Mouse (Mus musculus) heart, embryonic 16.5 days (tissue): ENCODE data around the gene Hs3st2. TPM values are rescaled to one million over a fixed set of nuclear protein-coding genes. Genes with fewer than 3 reads are reported as not detected.

ENCODE experiments used
- ATAC-seq: fragments of 200-750 bp; cut with Nextera tagmentation; replicated peaks from 2 replicates; pipeline ENCODE4 v1.8.0; 2017; ENCODE audit warnings: moderate number of reproducible peaks; ENCODE audit not compliant: insufficient read depth, low FRiP score; ENCODE audit errors: extremely low read depth
- H3K27ac ChIP-seq: fragments of 300-500 bp; sonication (generic); 2 replicates; pipeline ENCODE4 v1.5.1; 2014; ENCODE audit warnings: mild to moderate bottlenecking, low read length, control low read depth, moderate library complexity
- H3K27me3 ChIP-seq: fragments of 300-500 bp; sonication (generic); 2 replicates; pipeline ENCODE4 v1.6.1; 2014; ENCODE audit warnings: low read length, mixed read lengths; ENCODE audit not compliant: control insufficient read depth, insufficient read depth
- H3K36me3 ChIP-seq: fragments of 300-500 bp; sonication (generic); 2 replicates; pipeline ENCODE4 v1.6.1; 2014; ENCODE audit not compliant: control insufficient read depth, insufficient read depth
- H3K4me1 ChIP-seq: fragments of 300-500 bp; sonication (generic); 2 replicates; pipeline ENCODE4 v1.6.1; 2014; ENCODE audit warnings: low read length, mixed read lengths; ENCODE audit not compliant: control insufficient read depth, insufficient read depth
- H3K4me2 ChIP-seq: fragments of 300-500 bp; sonication (generic); 2 replicates; pipeline ENCODE4 v1.6.1; 2014; ENCODE audit warnings: low read depth, mild to moderate bottlenecking, control low read depth, low read length
- H3K4me3 ChIP-seq: fragments of 300-500 bp; sonication (generic); 2 replicates; pipeline ENCODE4 v1.5.1; 2014; ENCODE audit warnings: mild to moderate bottlenecking, control low read depth, low read length
- H3K9ac ChIP-seq: fragments of 300-500 bp; sonication (generic); 2 replicates; pipeline ENCODE4 v1.6.1; 2014; ENCODE audit warnings: low read length, control low read depth
- H3K9me3 ChIP-seq: fragments of 300-500 bp; sonication (generic); replicated peaks from 2 replicates; pipeline ENCODE4 v1.6.1; 2016; ENCODE audit warnings: low read length; ENCODE audit not compliant: control insufficient read depth
- WGBS: fragments of 180-500 bp; shearing (Covaris S2); extraction: QIAGEN DNeasy Blood & Tissue Kit; methylation state at CpG from one replicate; pipeline ENCODE4 v1.1.7; 2014; 5-methylcytosine and 5-hydroxymethylcytosine counted together
- polyA plus RNA-seq: library from polyadenylated mRNA; unstranded; fragments of >200 nt; fragmentation: Nextera tagmentation; extraction: Ambion mirVana; gene quantifications from 2 replicates; pipeline ENCODE4 v1.2.1, GENCODE M21; 2015

The Hs3st2 gene
- polyA plus RNA-seq, 1 experiment from 2014 or later, result 0.12 TPM

DNA sequence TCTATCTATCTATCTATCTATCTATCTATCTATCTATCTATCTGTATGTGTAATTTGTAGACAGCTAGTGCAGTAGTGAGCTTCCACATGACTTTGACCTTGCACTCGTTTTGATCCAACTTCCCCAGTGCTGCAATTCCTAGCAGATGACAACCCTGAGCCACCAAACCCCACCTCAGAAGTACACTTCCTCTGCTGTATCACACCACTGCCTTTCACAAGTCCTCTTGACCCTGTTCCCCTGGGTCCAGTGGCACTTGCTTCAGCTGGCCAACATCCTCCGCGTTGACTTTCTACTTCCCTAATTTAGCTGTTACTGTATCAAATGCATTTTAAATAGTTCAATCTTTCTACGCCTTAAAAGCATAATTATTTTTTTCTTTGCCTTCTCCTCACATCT, 54.6 kb downstream of the Hs3st2 start:
- ATAC-seq, result no peak
- H3K9me3 ChIP-seq, result no peaks in the 10 kb centered on the region
- no peak overlapping the region for H3K27ac ChIP-seq
- H3K27me3 ChIP-seq, result no peaks in the 10 kb centered on the region
- H3K4me1 ChIP-seq, result no peaks in the 10 kb centered on the region
- no peak overlapping the region for H3K4me2 ChIP-seq
- H3K36me3 ChIP-seq, result no peaks in the 10 kb centered on the region
- 64% methylated on average over 4 of the region's 4 CpGs for WGBS
- H3K9ac ChIP-seq, result no peak overlapping the region
- H3K4me3 ChIP-seq, result no peak overlapping the region

- no peak overlapping the region for H3K27ac ChIP-seq
- ATAC-seq, result no peak
- 58% methylated on average over 13 of the region's 13 CpGs for WGBS
- H3K4me2 ChIP-seq, result no peak overlapping the region
- H3K4me3 ChIP-seq, result no peak overlapping the region
- no peaks in the 10 kb centered on the region for H3K27me3 ChIP-seq
- no peaks in the 10 kb centered on the region for H3K4me1 ChIP-seq
- no peaks in the 10 kb centered on the region for H3K9me3 ChIP-seq
- H3K9ac ChIP-seq, result no peak overlapping the region
- H3K36me3 ChIP-seq, result no peaks in the 10 kb centered on the region
Measured at GRCm38 (mm10) chr7:121450951-121451843, 59.5 kb downstream of the Hs3st2 start.

- H3K4me3 ChIP-seq, result no peak overlapping the region
- no peaks in the 10 kb centered on the region for H3K36me3 ChIP-seq
- H3K27me3 ChIP-seq, result no peaks in the 10 kb centered on the region
- 94% methylated on average over 1 of the region's 1 CpGs for WGBS
- no peak overlapping the region for H3K9ac ChIP-seq
- no peak overlapping the region for H3K4me2 ChIP-seq
- ATAC-seq, result no peak
- H3K4me1 ChIP-seq, result no peaks in the 10 kb centered on the region
- no peaks in the 10 kb centered on the region for H3K9me3 ChIP-seq
- H3K27ac ChIP-seq, result no peak overlapping the region
Measured at GRCm38 (mm10) chr7:121456716-121457115, 65.1 kb downstream of the Hs3st2 start.

DNA sequence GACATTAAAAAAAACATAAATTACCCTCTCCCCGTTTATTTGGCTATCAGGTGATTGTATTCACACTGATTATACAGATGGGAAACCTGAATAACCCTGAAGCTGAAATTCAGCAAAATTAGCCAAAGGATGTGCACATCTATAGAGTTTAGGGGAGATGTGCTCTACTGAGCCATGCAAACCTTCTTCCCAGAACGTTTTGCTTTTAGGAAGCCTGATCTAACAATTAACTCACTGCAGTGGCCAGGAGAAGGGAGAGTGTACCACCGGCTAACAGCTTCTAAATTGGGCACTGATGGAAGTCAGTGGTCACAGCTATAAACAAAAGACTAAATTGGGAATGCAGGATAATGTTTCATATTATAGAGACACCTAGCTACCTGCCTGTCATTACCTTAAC, 66.4 kb downstream of the Hs3st2 start:
- Histone ChIP-seq H3K27me3 (no peaks in the 10 kb centered on the region), H3K27ac (no peak overlapping the region), H3K9ac (no peak overlapping the region), H3K4me1 (no peaks in the 10 kb centered on the region), H3K4me3 (no peak overlapping the region), H3K36me3 (no peaks in the 10 kb centered on the region), H3K4me2 (no peak overlapping the region), H3K9me3 (no peaks in the 10 kb centered on the region)
- ATAC-seq, result no peak
- WGBS, result 36% methylated on average over 3 of the region's 3 CpGs

- H3K4me1 ChIP-seq, result no peaks in the 10 kb centered on the region
- no peak overlapping the region for H3K4me3 ChIP-seq
- no peaks in the 10 kb centered on the region for H3K27me3 ChIP-seq
- WGBS, result 77% methylated on average over 6 of the region's 6 CpGs
- ATAC-seq, result no peak
- H3K9ac ChIP-seq, result no peak overlapping the region
- no peaks in the 10 kb centered on the region for H3K9me3 ChIP-seq
- no peak overlapping the region for H3K4me2 ChIP-seq
- no peak overlapping the region for H3K27ac ChIP-seq
- no peaks in the 10 kb centered on the region for H3K36me3 ChIP-seq
Measured at GRCm38 (mm10) chr7:121460626-121461025, 69.0 kb downstream of the Hs3st2 start.

DNA sequence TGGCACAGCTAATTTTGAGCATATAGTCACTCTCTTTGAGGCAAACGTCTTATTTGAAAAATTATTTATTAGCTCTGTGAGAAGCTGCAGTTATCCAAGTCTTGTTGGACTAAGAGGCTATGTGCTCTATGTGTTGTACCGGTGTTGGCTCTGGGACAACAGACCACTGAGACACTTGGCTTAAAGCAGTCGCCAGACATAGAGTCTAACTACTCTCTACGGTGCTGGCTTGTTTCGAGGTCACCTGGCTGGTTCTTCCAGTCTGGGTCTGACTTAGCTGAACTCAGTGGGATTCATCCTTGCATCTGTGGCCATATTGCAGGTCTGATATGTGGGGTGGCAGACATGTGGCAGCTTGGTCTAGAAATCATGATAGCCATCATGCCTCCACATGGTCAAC, 72.8 kb downstream of the Hs3st2 start:
- WGBS, result 90% methylated on average over 5 of the region's 5 CpGs
- Histone ChIP-seq H3K4me2 (no peak overlapping the region), H3K4me1 (no peaks in the 10 kb centered on the region), H3K9me3 (no peaks in the 10 kb centered on the region), H3K27ac (no peak overlapping the region), H3K9ac (no peak overlapping the region), H3K4me3 (no peak overlapping the region), H3K36me3 (no peaks in the 10 kb centered on the region), H3K27me3 (no peaks in the 10 kb centered on the region)
- no peak for ATAC-seq

GRCm38 (mm10) chr7:121465111-121465510, 73.5 kb downstream of the Hs3st2 start:
- no peak overlapping the region for H3K27ac ChIP-seq
- H3K36me3 ChIP-seq, result no peaks in the 10 kb centered on the region
- no peak for ATAC-seq
- no peaks in the 10 kb centered on the region for H3K9me3 ChIP-seq
- H3K4me3 ChIP-seq, result no peak overlapping the region
- H3K4me2 ChIP-seq, result no peak overlapping the region
- no peak overlapping the region for H3K9ac ChIP-seq
- no peaks in the 10 kb centered on the region for H3K4me1 ChIP-seq
- WGBS, result 66% methylated on average over 1 of the region's 1 CpGs
- no peaks in the 10 kb centered on the region for H3K27me3 ChIP-seq

GRCm38 (mm10) chr7:121466331-121466730, 74.7 kb downstream of the Hs3st2 start:
- H3K4me1 ChIP-seq, result no peaks in the 10 kb centered on the region
- no peak overlapping the region for H3K4me2 ChIP-seq
- no peak overlapping the region for H3K9ac ChIP-seq
- no peaks in the 10 kb centered on the region for H3K9me3 ChIP-seq
- no peak overlapping the region for H3K27ac ChIP-seq
- H3K4me3 ChIP-seq, result no peak overlapping the region
- ATAC-seq, result no peak
- H3K36me3 ChIP-seq, result no peaks in the 10 kb centered on the region
- WGBS, result 45% methylated on average over 5 of the region's 5 CpGs
- no peaks in the 10 kb centered on the region for H3K27me3 ChIP-seq

GRCm38 (mm10) chr7:121469435-121469834, 77.8 kb downstream of the Hs3st2 start:
- no peak for ATAC-seq
- no peak overlapping the region for H3K4me3 ChIP-seq
- 58% methylated on average over 3 of the region's 3 CpGs for WGBS
- H3K4me1 ChIP-seq, result no peaks in the 10 kb centered on the region
- H3K27me3 ChIP-seq, result no peaks in the 10 kb centered on the region
- no peak overlapping the region for H3K9ac ChIP-seq
- no peak overlapping the region for H3K27ac ChIP-seq
- no peaks in the 10 kb centered on the region for H3K9me3 ChIP-seq
- H3K36me3 ChIP-seq, result no peaks in the 10 kb centered on the region
- no peak overlapping the region for H3K4me2 ChIP-seq
